ENCODE assay signal across 13 mouse cellular contexts in genomic region chr9:59230161-59230560, GRCm38 (mm10).
DNase-seq lines count a peak whose midpoint lies in the region; TF ChIP-seq lines count a peak whose summit lies in the region.
"Had no signal": no experiment of that assay in that cellular context is flagged by ENCODE, and none has a peak within 500 bp of the region (broad histone marks: within the 10 kb centered on the region; RNA-seq: fewer than 3 reads in every experiment).

No protein-coding gene starts in this region.

- no peak overlapping the region for H3K4me3 ChIP-seq in heart, adult 2 months
- H3K4me3 ChIP-seq: left cerebral cortex, adult 2 months; liver, embryonic 13.5 days; midbrain, embryonic 13.5 days had no signal

- no peak for TF ChIP-seq POLR2A in heart, adult 2 months (IDR thresholded peaks at IDR 0.05; ENCODE audit: insufficient read depth, low read depth, low read length)

- peak; percentile 37 for DNase-seq in heart, adult 18-20 months
- DNase-seq in heart, adult 2 months, result no peak
- peak; percentile 23 for DNase-seq in ovary, postnatal 14 days (ENCODE audit: low spot score)
- no peak for DNase-seq in ovary, postnatal 36 days (ENCODE audit: low spot score)
- peak; percentile 73 for DNase-seq in lung, postnatal 10 days
- DNase-seq in skeletal muscle tissue, adult 2 months (ENCODE audit: low read depth, low spot score), result peak; percentile 32
- DNase-seq in adrenal gland, postnatal 25 days, result no peak
- DNase-seq: cerebellum, postnatal 14 days; liver, embryonic 13.5 days; thymus, postnatal 4 days had no signal

- no peaks in the 10 kb centered on the region for H3K27me3 ChIP-seq in heart, adult 2 months (ENCODE audit: control insufficient read depth, insufficient read depth, low read length)
- H3K27me3 ChIP-seq: liver, embryonic 13.5 days; midbrain, embryonic 13.5 days had no signal

- TF ChIP-seq EP300 in heart, adult 2 months (IDR thresholded peaks at IDR 0.05; ENCODE audit: insufficient read depth, low read depth, low read length), result no peak

- H3K36me3 ChIP-seq in heart, adult 2 months (ENCODE audit: control insufficient read depth, insufficient read depth, low read length), result no peaks in the 10 kb centered on the region
- H3K36me3 ChIP-seq: liver, embryonic 13.5 days; midbrain, embryonic 13.5 days had no signal

- intact Hi-C loops in heart, adult 2 months (cut with DNase I), result no loop called here

- TF ChIP-seq CTCF in heart, adult 2 months (IDR thresholded peaks at IDR 0.05), result no peak

- no peaks in the 10 kb centered on the region for H3K79me2 ChIP-seq in heart, adult 2 months (replicated peaks; ENCODE audit: control insufficient read depth, insufficient read depth, low read length)

- WGBS in heart, adult 2 months, result 62% methylated on average over 5 of the region's 5 CpGs

- no peaks in the 10 kb centered on the region for H3K4me1 ChIP-seq in heart, adult 2 months (ENCODE audit: control insufficient read depth, insufficient read depth, low read length)
- H3K4me1 ChIP-seq: liver, embryonic 13.5 days; midbrain, embryonic 13.5 days had no signal

- no peak overlapping the region for H3K27ac ChIP-seq in heart, adult 2 months
- H3K27ac ChIP-seq: hindbrain, embryonic 14.5 days; left cerebral cortex, adult 2 months; liver, embryonic 13.5 days; midbrain, embryonic 13.5 days had no signal

- no peak overlapping the region for H3K9ac ChIP-seq in heart, adult 2 months (ENCODE audit: low read depth, low read length)
- H3K9ac ChIP-seq: hindbrain, embryonic 14.5 days; liver, embryonic 13.5 days; midbrain, embryonic 13.5 days had no signal

Comparison
In these comparisons a context has a peak if more than half of its experiments do, and no peak if none do; other contexts are left out.
1. DNase-seq: peak in heart, adult 18-20 months (2 of 2), ovary, postnatal 14 days (single experiment), lung, postnatal 10 days (single experiment) and skeletal muscle tissue, adult 2 months (single experiment); none in heart, adult 2 months (0 of 2), ovary, postnatal 36 days (single experiment) and adrenal gland, postnatal 25 days (single experiment).